Mouse (Mus musculus) left cerebral cortex, adult 11 months (tissue): ENCODE measurements around the gene Ccm2.

Experiments used
- DNase-seq: peaks from one replicate; pipeline ENCODE4 v3.0.0; 2022; ENCODE audit warnings: low spot score

The Ccm2 gene

GRCm38 (mm10) chr11:6603887-6604603 is 57.4 kb downstream of the Ccm2 start:
- no peak for DNase-seq

- DNase-seq = no peak
Observed at GRCm38 (mm10) chr11:6604604-6604936, 57.9 kb downstream of the Ccm2 start.

DNA sequence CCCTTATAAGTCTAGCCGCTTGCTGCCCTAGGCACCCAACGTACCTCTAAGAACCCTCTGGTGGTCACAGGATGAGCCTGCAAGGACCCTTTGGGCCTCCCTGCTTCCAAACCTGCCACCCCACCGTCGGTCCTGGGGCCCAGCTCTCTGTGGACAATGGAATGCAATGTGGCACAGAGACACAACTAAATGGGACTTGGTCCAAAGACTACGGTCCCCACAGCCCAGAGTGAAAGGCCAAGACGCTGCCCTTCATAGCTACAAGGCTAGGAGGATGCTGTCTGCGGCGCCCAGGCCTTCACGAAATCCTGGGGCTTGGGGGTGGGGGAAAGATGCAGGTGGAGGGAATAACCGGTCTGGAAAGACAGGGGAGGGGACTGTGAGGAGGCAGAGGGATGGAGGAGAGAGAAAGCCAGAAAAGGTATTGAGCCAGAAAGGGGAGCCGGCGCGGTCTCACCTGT is 58.4 kb downstream of the Ccm2 start:
- DNase-seq = no peak

DNA sequence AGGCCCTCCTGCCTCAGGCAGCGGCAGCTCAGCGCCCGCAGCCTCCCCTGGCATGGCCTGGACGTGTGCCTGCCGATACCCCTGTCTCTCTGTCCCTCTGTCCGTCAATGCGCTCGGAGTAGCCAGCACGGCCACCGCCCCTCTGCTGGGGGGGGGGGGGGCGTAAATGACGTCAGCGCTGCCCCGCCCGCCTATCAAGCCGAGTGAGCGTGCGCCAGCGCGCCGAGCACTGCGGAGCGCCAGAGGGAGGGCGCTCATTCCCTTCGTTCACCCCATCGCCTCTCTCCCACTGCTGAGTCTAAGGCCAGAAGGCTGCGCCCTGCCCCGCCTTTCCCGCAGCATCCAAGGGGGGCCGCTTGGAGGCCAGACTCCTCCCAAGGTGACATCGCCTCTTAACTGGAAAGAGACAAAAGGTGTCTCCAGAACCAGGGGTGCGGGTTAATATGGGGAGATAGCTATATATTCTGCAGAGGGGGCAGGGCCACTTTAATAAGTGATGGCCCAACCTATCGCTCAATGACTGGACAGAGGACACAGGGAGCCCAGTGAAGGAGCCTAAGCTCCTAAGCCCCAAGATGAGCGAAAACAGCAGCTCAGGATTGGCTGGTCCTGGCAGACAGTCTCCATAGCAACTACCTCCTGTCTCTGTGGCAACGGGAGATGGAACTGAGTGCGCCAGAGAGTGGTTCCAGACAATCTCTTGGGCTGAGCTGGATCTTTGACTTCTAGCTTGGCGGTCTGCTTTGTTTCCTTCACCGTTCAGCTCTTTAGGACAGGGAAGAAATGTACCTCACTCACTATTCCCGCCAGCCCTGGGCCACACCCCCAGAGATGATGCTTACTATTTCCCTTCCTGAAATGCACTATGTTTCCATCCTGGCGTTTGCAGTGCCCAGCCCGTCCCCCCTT is 59.1 kb downstream of the Ccm2 start, which contains the start of gene Nacad:
Gene Nacad (minus strand): TSS at position 563 of the 909 bp plus-strand sequence.
- peak; percentile 84 for DNase-seq

DNA sequence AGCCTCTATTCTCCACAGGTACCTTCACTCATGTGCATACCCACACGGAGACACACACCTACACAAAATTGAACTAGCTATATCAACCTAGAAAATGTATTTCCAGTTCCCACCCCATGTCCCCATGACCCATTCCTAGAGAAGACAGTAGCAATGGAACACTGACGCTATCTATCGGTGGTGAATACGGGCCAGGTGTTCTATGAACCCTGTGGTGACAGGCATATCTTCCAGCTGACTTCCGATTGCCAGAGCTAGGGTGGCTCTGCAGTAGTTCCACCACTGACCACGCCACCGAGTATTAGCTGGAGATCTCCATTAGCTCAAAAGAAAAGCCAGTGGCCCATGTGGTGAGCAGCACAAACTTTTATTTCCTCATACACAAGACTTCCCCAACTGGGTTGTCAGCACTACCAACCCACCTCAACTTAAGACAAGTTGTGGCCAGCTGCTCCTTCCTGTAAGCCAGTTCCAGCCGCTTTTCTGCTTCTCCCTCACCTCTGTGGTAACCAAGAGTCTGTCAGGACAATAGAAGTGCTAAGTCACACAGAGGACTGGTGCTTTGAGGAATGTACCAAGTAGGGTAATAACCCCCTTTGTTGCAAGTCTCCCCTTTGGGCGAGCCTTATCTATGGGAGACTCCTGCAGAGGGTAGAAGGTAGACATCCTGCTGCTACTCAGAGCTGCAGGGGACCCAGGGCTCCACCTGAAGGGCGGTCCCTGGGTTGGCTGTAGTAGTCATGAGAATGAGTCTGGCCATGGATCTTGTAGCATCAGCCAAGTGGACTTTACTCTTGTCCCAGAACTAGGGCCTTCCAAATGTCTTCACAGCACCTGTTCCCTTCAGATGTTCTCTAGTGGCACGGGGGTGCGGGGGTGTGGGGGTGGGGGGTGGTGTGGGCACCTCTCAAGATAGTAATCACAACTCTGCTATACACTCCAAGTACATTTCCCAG is 68.8 kb downstream of the Ccm2 start:
- no peak for DNase-seq

DNA sequence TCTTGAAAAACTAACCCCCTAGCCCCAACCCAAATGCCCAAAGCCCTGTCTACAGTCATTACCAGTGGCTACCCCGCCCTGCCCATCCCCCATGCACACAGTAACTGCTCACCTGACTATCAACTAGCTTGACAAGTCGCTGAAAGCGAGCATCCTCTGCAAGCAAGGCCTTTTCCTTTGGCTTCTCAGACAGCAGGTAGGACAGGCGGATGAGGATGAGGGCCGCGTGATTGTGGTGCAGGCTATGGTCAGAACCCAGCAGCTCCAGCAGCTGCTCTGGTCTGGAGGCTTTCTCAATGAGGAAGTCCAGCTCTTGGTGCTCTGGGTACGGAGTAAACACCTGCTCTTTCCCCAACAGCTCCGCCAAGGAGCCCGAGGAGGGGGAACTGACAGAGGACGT is 77.0 kb downstream of the Ccm2 start:
- no peak for DNase-seq

DNA sequence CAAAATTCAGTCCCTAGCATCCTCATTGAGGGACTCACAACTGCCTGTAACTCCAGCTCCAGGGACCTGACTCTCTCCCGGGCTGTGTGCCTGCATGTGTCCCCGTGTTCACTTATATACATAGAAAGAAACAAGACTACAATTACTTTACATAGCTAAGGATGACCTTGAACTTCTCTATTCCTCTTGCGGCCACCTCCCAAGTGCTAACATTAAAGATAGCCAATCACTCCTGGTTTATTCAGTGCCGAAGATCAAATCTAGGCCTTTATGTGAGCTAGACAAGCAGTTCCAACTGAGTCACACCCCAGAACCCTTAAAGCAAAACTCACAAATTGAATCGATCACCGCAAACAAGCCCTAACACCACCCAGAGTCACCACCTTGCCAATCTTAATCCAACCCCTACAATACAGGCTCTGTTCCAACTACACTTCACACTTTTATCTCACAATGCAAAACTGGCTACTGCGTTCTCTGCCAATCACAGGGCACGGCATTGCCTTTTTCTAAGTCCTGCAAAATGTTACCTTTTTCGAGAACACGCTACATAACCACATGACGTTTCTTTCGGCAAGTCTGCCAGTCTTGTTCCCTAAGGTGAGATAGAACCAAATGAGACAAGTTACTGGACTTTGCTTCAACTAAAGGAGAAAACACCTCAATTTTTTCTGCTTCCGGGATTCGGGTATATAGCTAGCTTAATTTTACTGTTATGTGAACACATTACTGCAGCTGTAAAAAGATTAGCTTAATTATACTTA is 78.1 kb downstream of the Ccm2 start:
- no peak for DNase-seq

DNA sequence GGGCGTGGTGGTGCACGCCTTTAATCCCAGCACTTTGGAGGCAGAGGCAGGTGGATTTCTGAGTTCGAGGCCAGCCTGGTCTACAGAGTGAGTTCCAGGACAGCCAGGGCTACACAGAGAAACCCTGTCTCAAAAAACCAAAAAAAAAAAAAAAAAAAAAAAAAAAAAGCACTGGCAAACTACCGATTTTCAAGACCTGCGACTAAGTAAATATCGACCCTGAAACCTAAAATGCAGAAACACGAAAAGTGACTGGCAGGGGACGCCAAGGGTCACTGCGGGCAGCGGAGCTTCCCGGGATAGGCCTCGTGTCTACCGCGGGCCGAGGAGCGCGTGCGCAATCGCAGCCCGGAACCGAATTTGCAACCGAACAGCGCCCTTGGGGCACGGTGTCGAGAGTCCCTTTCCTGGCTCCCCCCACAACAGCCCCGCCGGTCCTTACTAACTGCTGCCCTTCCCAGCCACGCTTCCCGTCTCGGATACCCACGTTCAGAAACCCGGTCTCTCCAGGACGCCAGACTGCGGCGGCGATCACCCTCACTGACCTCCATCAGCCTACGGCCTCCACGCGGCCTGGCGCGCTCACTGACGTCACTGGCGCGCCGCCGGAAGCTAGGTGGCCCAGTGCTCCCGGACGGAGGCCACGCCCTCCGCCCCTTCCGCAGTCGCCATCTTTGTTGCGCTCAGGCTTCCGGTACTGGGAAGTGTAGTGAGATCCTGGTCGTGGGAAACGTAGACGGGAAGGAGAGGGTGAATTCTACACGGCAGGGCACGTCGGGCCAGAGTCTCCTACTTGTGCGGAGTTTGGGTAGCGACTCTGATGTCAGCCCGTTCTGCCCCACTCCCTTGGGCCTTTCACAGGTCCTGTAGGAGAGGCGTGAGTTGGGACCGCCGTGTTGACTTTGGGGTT is 79.0 kb downstream of the Ccm2 start, which contains the start of gene Tbrg4:
Gene Tbrg4 (minus strand): TSS at position 590 of the 910 bp plus-strand sequence.
- DNase-seq = peak; percentile 87

DNA sequence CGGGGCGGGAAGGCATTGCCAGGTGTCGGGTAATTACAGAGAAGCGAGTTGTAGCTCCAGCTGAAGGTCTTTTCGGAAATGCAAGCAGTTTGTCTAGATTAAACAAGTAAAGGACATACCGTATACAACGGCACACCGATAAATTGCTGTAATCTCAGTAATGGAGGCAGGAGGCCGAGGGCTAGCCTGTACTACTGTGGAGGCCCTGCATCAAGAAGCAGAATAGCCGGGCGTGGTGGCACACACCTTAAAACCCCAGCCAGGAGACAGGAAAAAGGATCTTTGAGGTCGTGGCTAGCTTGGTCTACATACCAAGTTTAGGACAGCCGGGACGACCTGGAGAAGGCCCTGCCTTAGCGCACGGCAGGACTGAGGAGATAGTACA is 79.7 kb downstream of the Ccm2 start:
- DNase-seq = no peak

- DNase-seq = no peak
Observed at GRCm38 (mm10) chr11:6627731-6628130, 81.0 kb downstream of the Ccm2 start.

- DNase-seq = no peak
Observed at GRCm38 (mm10) chr11:6628568-6628967, 81.9 kb downstream of the Ccm2 start.

DNA sequence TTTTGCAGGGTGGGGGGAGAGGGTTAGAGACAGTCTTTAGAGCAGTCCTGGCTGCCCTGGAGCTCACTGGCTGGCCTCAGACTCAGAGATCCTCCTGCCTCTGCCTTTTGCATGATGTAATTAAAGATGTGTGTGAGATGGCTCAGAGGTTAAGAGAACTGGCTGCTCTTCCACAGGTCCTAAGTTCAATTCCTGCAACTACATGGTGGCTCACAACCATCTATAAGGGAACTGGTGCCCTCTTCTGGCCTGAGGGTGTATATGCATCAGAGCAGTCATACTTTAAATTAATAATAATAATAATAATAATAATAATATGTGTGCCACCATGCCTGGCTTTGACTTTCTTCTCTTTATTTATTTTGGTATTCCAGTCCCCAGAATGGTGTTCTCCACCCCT is 83.0 kb downstream of the Ccm2 start:
- DNase-seq = no peak

- DNase-seq = no peak
Observed at GRCm38 (mm10) chr11:6636150-6636549, 89.5 kb downstream of the Ccm2 start.

DNA sequence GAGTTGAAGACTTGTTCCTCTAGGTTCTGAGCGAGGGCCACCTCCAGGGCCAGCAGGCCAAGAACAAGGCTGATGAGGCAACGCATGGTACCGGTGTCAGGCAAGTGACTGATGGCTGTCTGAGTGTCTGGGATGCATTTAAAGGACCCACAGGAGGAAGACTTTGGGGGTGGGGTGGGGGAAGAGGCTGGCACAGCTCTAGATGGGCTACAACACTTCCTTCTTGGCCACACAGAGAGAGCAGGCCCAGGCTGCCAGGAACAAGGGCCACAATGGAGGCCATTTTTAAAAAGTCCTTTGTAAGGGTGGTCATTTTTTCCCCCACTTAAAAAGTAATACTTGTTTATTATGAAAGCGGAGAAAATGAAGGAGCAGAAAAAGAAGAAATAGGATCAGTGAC is 91.8 kb downstream of the Ccm2 start, which contains the start of gene Wap:
Gene Wap (minus strand): TSS at position 101 of the 400 bp plus-strand sequence.
- no peak for DNase-seq

GRCm38 (mm10) chr11:6639072-6639471 is 92.4 kb downstream of the Ccm2 start:
- no peak for DNase-seq

DNA sequence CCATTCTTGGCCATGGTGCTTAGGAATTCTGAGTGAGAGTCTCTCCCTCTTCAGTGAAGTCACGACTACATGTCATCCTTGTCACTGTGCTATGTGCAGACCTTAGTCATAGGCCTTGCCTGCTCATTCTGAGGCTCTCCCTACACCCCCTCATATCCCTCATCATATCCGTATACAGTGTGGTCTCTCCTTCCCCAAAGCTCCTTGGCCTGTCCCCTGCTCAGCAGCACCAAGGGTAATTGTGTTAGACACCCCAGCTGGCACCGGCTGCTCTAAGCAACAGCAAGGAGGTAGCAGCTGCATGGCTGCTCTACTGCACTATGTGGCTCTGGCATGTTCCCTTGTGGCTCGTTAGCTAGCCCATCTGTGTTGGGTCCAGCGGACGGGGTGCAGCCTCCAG is 97.9 kb downstream of the Ccm2 start:
- no peak for DNase-seq
